Mouse (Mus musculus): ENCODE results near the gene Spo11.

DNA sequence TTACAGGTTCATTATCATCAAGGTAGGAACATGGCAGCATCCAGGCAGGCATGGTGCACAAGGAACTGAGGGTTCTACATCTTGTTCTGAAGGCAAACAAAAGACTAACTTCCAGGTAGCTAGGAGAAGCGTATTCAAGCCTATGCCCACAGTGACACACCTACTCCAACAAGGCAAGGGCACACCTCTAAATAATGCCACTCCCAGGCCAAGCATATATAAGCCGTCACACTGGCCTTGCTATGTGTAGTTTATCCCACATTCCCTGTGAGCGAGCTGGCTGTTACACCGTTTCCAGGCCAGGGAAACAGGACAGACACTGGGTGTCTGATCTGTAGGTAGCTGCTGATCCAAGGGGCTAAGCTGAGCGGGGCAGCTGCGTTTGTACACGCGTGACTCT, 33.9 kb downstream of the Spo11 start:
- TF ChIP-seq POLR2A (IDR thresholded peaks at IDR 0.05; ENCODE audit: low read depth, low read length) (no peak), CTCF (conservative IDR thresholded peaks at IDR 0.05; ENCODE audit: insufficient read depth, insufficient read length, low read depth, low read length) (no peak)

All from kidney, adult 2 months (tissue).